Mouse (Mus musculus): ENCODE measurements around the gene Siah3. TPM values are rescaled to one million over a fixed set of nuclear protein-coding genes. Genes with fewer than 3 reads are reported as not detected.
A peak's percentile ranks its signal among the peaks of the same experiment; 100 is the strongest.

Gene Siah3
- total and polyA plus RNA-seq, 2 experiments from 2014 or later, result 3.3 to 6.1 TPM

DNA sequence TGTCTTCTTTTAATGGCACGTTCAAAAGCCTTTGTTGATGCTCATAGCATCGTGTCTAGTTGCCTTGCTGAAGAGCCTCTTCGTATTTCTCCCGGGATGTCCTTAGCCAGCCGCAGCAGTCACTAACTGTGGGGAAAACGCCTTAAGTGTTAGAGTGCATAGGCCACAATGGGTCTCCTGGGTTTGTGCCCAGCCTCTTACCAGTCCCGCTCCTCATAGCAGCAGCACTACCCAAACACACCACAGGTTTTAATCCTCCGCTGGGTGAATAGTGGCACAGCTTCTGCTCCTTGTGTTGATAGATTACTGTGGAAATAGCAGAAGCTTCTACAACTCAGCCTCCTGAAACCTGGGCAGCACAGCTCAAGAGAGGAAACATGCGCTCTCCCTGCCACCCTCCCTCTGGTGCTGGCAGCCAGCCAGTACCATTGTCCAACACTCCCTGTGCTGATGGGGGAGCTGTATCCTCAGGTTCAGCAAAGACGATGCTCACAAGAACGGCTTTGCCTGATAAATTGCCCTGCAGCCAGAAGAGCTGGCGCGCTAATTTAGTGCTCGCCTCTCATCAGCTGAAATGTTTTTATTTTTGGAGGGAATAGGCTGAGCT is 109.9 kb downstream of the Siah3 start:
- no peak overlapping the region for H3K9ac ChIP-seq
- peak; percentile 74 for ATAC-seq
- no peak overlapping the region for H3K4me3 ChIP-seq (ENCODE audit: low read depth, low read length)
- peak overlapping the region; percentile 47; the same call in 1 of the 2 replicates for H3K27ac ChIP-seq (ENCODE audit: low read depth, low read length)
- DNase-seq, result peak; percentile 76
- H3K9me3 ChIP-seq (ENCODE audit: low read length), result no peaks in the 10 kb centered on the region
- no peak overlapping the region for H3K4me2 ChIP-seq (ENCODE audit: low read depth)
- 15% methylated on average over 14 of the region's 14 CpGs for WGBS
- no peaks in the 10 kb centered on the region for H3K36me3 ChIP-seq (ENCODE audit: insufficient read depth)
- TF ChIP-seq CTCF (IDR thresholded peaks at IDR 0.05; ENCODE audit: low read depth), result peak; percentile 29; the same call in 1 of the 2 replicates
- no peaks in the 10 kb centered on the region for H3K27me3 ChIP-seq (ENCODE audit: insufficient read depth, low read length)
- peaks cover 6% of the 10 kb centered on the region; the same call in 1 of the 2 replicates for H3K4me1 ChIP-seq (ENCODE audit: insufficient read depth)

DNA sequence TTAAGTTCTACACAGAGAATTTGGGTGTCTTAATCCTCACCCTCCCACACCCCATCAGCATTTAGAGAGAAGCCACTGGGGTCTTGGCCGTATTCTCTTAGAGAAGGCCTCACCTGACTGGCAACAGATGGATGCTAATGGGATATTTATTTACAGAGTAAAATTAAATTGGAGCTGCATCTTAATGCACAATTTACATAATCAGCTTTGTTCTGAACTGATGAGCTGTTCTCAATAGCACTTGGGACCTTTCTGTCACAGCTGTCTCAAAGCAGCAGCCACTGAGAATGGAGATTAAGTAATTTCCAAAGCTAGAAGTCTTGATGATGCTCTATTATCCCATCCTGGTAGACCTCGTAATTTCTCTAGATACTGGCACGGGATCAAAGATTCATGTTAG is 110.5 kb downstream of the Siah3 start:
- Histone ChIP-seq H3K27me3 (ENCODE audit: insufficient read depth, low read length) (no peaks in the 10 kb centered on the region), H3K9ac (no peak overlapping the region), H3K9me3 (ENCODE audit: low read length) (no peaks in the 10 kb centered on the region), H3K27ac (ENCODE audit: low read depth, low read length) (no peak overlapping the region), H3K4me3 (ENCODE audit: low read depth, low read length) (no peak overlapping the region), H3K4me1 (ENCODE audit: insufficient read depth) (peaks cover 6% of the 10 kb centered on the region; the same call in 1 of the 2 replicates), H3K4me2 (ENCODE audit: low read depth) (no peak overlapping the region), H3K36me3 (ENCODE audit: insufficient read depth) (no peaks in the 10 kb centered on the region)
- TF ChIP-seq CTCF (IDR thresholded peaks at IDR 0.05; ENCODE audit: low read depth), result no peak
- DNase-seq (peak; percentile 36), ATAC-seq (peak; percentile 82)
- WGBS, result 14% methylated on average over 3 of the region's 3 CpGs

DNA sequence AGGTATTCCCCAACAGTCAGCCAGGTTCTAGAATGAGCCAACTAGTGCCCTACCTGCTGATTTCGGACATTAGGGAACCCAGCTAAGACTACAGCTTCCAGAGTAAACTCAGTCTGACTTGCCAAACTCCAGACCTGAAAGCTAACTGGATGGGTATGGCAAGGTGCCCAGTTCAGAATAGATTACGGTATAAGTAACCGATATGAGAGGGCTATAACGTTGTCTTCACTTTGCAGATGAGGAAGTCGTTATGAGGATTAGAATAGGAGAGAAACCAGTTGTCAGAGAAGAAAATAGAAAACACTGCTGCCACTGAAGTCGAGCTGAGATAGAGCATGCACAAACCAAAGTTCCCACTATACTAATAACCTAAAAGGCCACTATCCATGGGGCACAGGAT is 123.2 kb downstream of the Siah3 start:
- 70% methylated on average over 6 of the region's 6 CpGs for WGBS
- ATAC-seq, result no peak

More for the DNA sequence above, 123.2 kb downstream of the Siah3 start:
- Histone ChIP-seq H3K9ac (no peak overlapping the region), H3K27ac (ENCODE audit: low read depth, low read length) (no peak overlapping the region), H3K4me3 (ENCODE audit: low read depth, low read length) (no peak overlapping the region), H3K9me3 (ENCODE audit: low read length) (no peaks in the 10 kb centered on the region), H3K4me2 (ENCODE audit: low read depth) (no peak overlapping the region), H3K27me3 (ENCODE audit: insufficient read depth, low read length) (no peaks in the 10 kb centered on the region), H3K4me1 (ENCODE audit: insufficient read depth) (no peaks in the 10 kb centered on the region), H3K36me3 (ENCODE audit: insufficient read depth) (no peaks in the 10 kb centered on the region)
- DNase-seq, result no peak
- TF ChIP-seq CTCF (IDR thresholded peaks at IDR 0.05; ENCODE audit: low read depth), result no peak

Other genes starting within 250 kb of the Siah3 start
- gene Cpb2, start 213.7 kb upstream of the Siah3 start, total RNA-seq (2014; rRNA removed), result not detected in 2 replicates
- gene Cpb2, start 213.7 kb upstream of the Siah3 start, polyA plus RNA-seq (2015; fragmentation: Nextera tagmentation; extraction: Ambion mirVana), result not detected in 2 replicates
- 21.4 and 25.7 TPM in 2 replicates for gene Zc3h13, start 171.6 kb upstream of the Siah3 start, total RNA-seq (2014; rRNA removed)
- gene Zc3h13, start 171.6 kb upstream of the Siah3 start, polyA plus RNA-seq (2015; fragmentation: Nextera tagmentation; extraction: Ambion mirVana), result 31.4 and 51.3 TPM in 2 replicates
- not detected in 2 replicates for gene Spert, start 137.1 kb downstream of the Siah3 start, total RNA-seq (2014; rRNA removed)
- gene Spert, start 137.1 kb downstream of the Siah3 start, polyA plus RNA-seq (2015; fragmentation: Nextera tagmentation; extraction: Ambion mirVana), result not detected in 2 replicates
- not detected in 2 replicates for gene Erich6b, start 186.3 kb downstream of the Siah3 start, total RNA-seq (2014; rRNA removed)
- not detected in 2 replicates for gene Erich6b, start 186.3 kb downstream of the Siah3 start, polyA plus RNA-seq (2015; fragmentation: Nextera tagmentation; extraction: Ambion mirVana)

All from forebrain, postnatal 0 days (tissue).